Mouse (Mus musculus) limb, embryonic 10.5 days (tissue): Measurements from ENCODE around the gene Tuba3b. TPM values are rescaled to one million over a fixed set of nuclear protein-coding genes. Genes with fewer than 3 reads are reported as not detected.

ENCODE experiments used
- DNase-seq: peaks from one replicate; pipeline ENCODE4 v3.0.0-alpha.2; 2017; ENCODE audit warnings: low spot score
- H3K27ac ChIP-seq: fragments of 300-500 bp; sonication (generic); 2 replicates; pipeline ENCODE4 v1.5.1; 2016; ENCODE audit warnings: mild to moderate bottlenecking
- H3K27me3 ChIP-seq: fragments of 300-500 bp; sonication (generic); 2 replicates; pipeline ENCODE4 v1.6.1; 2016; ENCODE audit warnings: low read depth, mild to moderate bottlenecking; ENCODE audit not compliant: poor library complexity, severe bottlenecking
- H3K36me3 ChIP-seq: fragments of 300-500 bp; sonication (generic); 2 replicates; pipeline ENCODE4 v1.6.1; 2016; ENCODE audit warnings: mild to moderate bottlenecking, moderate library complexity
- H3K4me1 ChIP-seq: fragments of 300-500 bp; sonication (generic); 2 replicates; pipeline ENCODE4 v1.6.1; 2016
- H3K4me3 ChIP-seq: fragments of 300-500 bp; sonication (generic); 2 replicates; pipeline ENCODE4 v1.5.1; 2016; ENCODE audit warnings: mild to moderate bottlenecking, moderate library complexity
- H3K9me3 ChIP-seq: fragments of 300-500 bp; sonication (generic); replicated peaks from 2 replicates; pipeline ENCODE4 v1.6.1; 2016; ENCODE audit warnings: mild to moderate bottlenecking
- WGBS: fragments of 180-500 bp; shearing (Covaris S2); methylation state at CpG from one replicate; pipeline ENCODE4 v1.1.7; 2016; 5-methylcytosine and 5-hydroxymethylcytosine counted together
- polyA plus RNA-seq: library from polyadenylated mRNA; unstranded; fragments of >200 nt; fragmentation: Nextera tagmentation; extraction: Ambion mirVana; gene quantifications from 2 replicates; pipeline ENCODE4 v1.2.1, GENCODE M21; 2016

The Tuba3b gene
- polyA plus RNA-seq, 1 experiment from 2014 or later: not detected

GRCm38 (mm10) chr6:145656740-145657591, 41.4 kb downstream of the Tuba3b start:
- Histone ChIP-seq H3K4me1 (0 out of 2 replicates have a peak, but pooled peaks cover 3% of the 10 kb centered on the region), H3K4me3 (no peak overlapping the region), H3K9me3 (no peaks in the 10 kb centered on the region), H3K36me3 (no peaks in the 10 kb centered on the region), H3K27me3 (no peaks in the 10 kb centered on the region), H3K27ac (no peak overlapping the region)
- WGBS: 87% methylated on average over 15 of the region's 15 CpGs
- DNase-seq: no peak

- Histone ChIP-seq H3K9me3 (no peaks in the 10 kb centered on the region), H3K27ac (no peak overlapping the region), H3K36me3 (no peaks in the 10 kb centered on the region), H3K27me3 (no peaks in the 10 kb centered on the region), H3K4me3 (no peak overlapping the region), H3K4me1 (peaks cover 5% of the 10 kb centered on the region)
- WGBS: 85% methylated on average over 6 of the region's 6 CpGs
- DNase-seq: no peak
Observed at GRCm38 (mm10) chr6:145659116-145659515, 43.6 kb downstream of the Tuba3b start.

GRCm38 (mm10) chr6:145660943-145661342, 45.4 kb downstream of the Tuba3b start:
- Histone ChIP-seq H3K27me3 (no peaks in the 10 kb centered on the region), H3K9me3 (no peaks in the 10 kb centered on the region), H3K4me1 (peaks cover 8% of the 10 kb centered on the region), H3K36me3 (no peaks in the 10 kb centered on the region), H3K4me3 (no peak overlapping the region), H3K27ac (no peak overlapping the region)
- 80% methylated on average over 11 of the region's 11 CpGs for WGBS
- DNase-seq: no peak

GRCm38 (mm10) chr6:145664208-145664607, 48.7 kb downstream of the Tuba3b start:
- WGBS: 42% methylated on average over 5 of the region's 5 CpGs

GRCm38 (mm10) chr6:145665751-145666150, 50.2 kb downstream of the Tuba3b start:
- WGBS: 88% methylated on average over 3 of the region's 3 CpGs
- no peaks in the 10 kb centered on the region for H3K27me3 ChIP-seq
- no peak for DNase-seq

More at GRCm38 (mm10) chr6:145664208-145664607, 48.7 kb downstream of the Tuba3b start:
- no peak overlapping the region for H3K27ac ChIP-seq
- no peak for DNase-seq
- H3K9me3 ChIP-seq: no peaks in the 10 kb centered on the region
- no peak overlapping the region for H3K4me3 ChIP-seq
- H3K36me3 ChIP-seq: no peaks in the 10 kb centered on the region
- H3K4me1 ChIP-seq: peaks cover 5% of the 10 kb centered on the region
- no peaks in the 10 kb centered on the region for H3K27me3 ChIP-seq

GRCm38 (mm10) chr6:145667654-145668053, 52.1 kb downstream of the Tuba3b start:
- H3K4me1 ChIP-seq: peaks cover 5% of the 10 kb centered on the region
- no peaks in the 10 kb centered on the region for H3K27me3 ChIP-seq
- 75% methylated on average over 3 of the region's 3 CpGs for WGBS
- no peaks in the 10 kb centered on the region for H3K9me3 ChIP-seq
- no peak for DNase-seq
- no peak overlapping the region for H3K4me3 ChIP-seq
- no peak overlapping the region for H3K27ac ChIP-seq
- no peaks in the 10 kb centered on the region for H3K36me3 ChIP-seq

More at GRCm38 (mm10) chr6:145665751-145666150, 50.2 kb downstream of the Tuba3b start:
- no peak overlapping the region for H3K27ac ChIP-seq
- no peak overlapping the region for H3K4me3 ChIP-seq
- H3K4me1 ChIP-seq: peaks cover 5% of the 10 kb centered on the region
- H3K9me3 ChIP-seq: no peaks in the 10 kb centered on the region
- no peaks in the 10 kb centered on the region for H3K36me3 ChIP-seq

GRCm38 (mm10) chr6:145669596-145670071, 54.1 kb downstream of the Tuba3b start:
- H3K27me3 ChIP-seq: no peaks in the 10 kb centered on the region
- H3K9me3 ChIP-seq: no peaks in the 10 kb centered on the region
- no peak for DNase-seq
- H3K36me3 ChIP-seq: no peaks in the 10 kb centered on the region
- no peak overlapping the region for H3K27ac ChIP-seq
- no peak overlapping the region for H3K4me3 ChIP-seq
- H3K4me1 ChIP-seq: no peaks in the 10 kb centered on the region
- WGBS: 79% methylated on average over 10 of the region's 10 CpGs

Other genes starting within 250 kb of the Tuba3b start
- gene Lmntd1, start 1.4 kb upstream of the Tuba3b start, polyA plus RNA-seq: 0.04 TPM in 1 of 2 replicates, not detected in the other
- 3.9 and 6.4 TPM in 2 replicates for gene Rassf8, start 131.0 kb downstream of the Tuba3b start, polyA plus RNA-seq
- 0.23 and 0.26 TPM in 2 replicates for gene Bhlhe41, start 249.8 kb downstream of the Tuba3b start, polyA plus RNA-seq